Mouse (Mus musculus): ENCODE data around the gene Ubxn6.

DNA sequence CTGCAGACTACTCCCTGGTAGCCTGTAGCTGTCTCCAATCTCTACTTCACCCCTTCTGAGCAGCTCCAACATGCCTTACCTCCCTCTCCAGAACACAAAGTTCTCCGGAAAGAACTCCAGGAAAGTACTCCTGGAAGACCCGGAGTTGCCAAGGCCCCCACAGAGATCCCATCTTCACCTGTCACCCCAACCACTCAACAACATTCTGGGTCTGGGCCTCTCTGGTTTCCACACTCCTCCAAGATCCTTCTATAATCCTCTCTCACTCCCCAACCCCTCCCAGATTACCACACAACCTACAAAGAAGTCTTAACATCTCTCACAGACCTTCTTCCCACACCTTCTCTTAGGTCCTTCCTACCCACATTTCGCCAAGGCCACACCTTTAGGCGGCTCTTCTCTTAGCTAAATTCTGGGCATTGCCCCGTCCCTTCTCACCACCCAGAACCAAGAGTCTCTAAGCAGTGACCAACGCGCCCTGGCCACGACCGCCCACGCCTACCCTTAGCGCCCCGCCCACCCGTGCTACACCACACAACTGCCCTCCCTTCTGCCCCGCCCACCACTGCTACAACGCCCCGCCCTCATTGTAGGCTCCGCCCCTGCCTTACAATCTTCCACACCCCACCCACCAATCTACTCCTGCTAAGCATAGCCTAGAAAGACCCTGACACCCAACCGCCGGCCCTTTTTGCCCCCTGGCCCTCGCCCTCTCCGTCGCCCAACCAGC lies 566 bp downstream of the Ubxn6 start:
- TF ChIP-seq E2F4 (IDR thresholded peaks at IDR 0.05; ENCODE audit: borderline replicate concordance, low read depth, low read length) (no peak), CTCF (IDR thresholded peaks at IDR 0.05 in 2 of 3, conservative IDR thresholded peaks at IDR 0.05 in 1 of 3; ENCODE audit: control insufficient read depth in 1 of 3, insufficient read depth in 1 of 3, low read depth in 2 of 3, low read length in 3 of 3, poor library complexity in 1 of 3, severe bottlenecking in 1 of 3) (no peak), USF1 (IDR thresholded peaks at IDR 0.05; ENCODE audit: low read depth, low read length) (no peak), NELFE (IDR thresholded peaks at IDR 0.05; ENCODE audit: low read depth, low read length) (no peak), EP300 (IDR thresholded peaks at IDR 0.05; ENCODE audit: low read depth in 1 of 2, low read length in 2 of 2) (no peak), TBP (IDR thresholded peaks at IDR 0.05; ENCODE audit: low read depth, low read length) (no peak), MAZ (IDR thresholded peaks at IDR 0.05; ENCODE audit: low read depth, low read length) (no peak), MYC (IDR thresholded peaks at IDR 0.05; ENCODE audit: low read depth, low read length) (no peak), USF2 (IDR thresholded peaks at IDR 0.05; ENCODE audit: borderline replicate concordance in 1 of 2, insufficient read depth in 1 of 2, low read depth in 1 of 2, low read length in 2 of 2) (no peak), SIN3A (IDR thresholded peaks at IDR 0.05; ENCODE audit: low read length) (no peak), GATA1 (IDR thresholded peaks at IDR 0.05; ENCODE audit: low read depth, low read length) (no peak), POLR2A (IDR thresholded peaks at IDR 0.05; ENCODE audit: control insufficient read depth in 1 of 2, insufficient read depth in 1 of 2, low read depth in 1 of 2, low read length in 2 of 2, poor library complexity in 1 of 2) (no peak)

Measured in MEL (cell line).